Mouse (Mus musculus) ES-Bruce4 (cell line): ENCODE results near the gene Gpr62.

Source experiments
- CTCF ChIP-seq: IDR thresholded peaks from one replicate; pipeline ENCODE4 v1.8.1; 2011; ENCODE audit warnings: low read depth, low read length
- EP300 ChIP-seq: IDR thresholded peaks from 2 replicates; pipeline ENCODE4 v1.6.1; 2011; ENCODE audit warnings: low read depth, low read length; ENCODE audit not compliant: insufficient read depth

- TF ChIP-seq CTCF (no peak), EP300 (no peak)
Measured at GRCm38 (mm10) chr9:106485076-106485475, 19.3 kb upstream of the Gpr62 start.
